Mouse (Mus musculus) bone marrow macrophage, adult 2 months (primary cell): ENCODE measurements around the gene Cd3eap. TPM values are rescaled to one million over a fixed set of nuclear protein-coding genes. Genes with fewer than 3 reads are reported as not detected.

Experiments
- H3K27ac ChIP-seq: 2 replicates; pipeline ENCODE4 v1.5.1; 2012; ENCODE audit warnings: low read depth, low read length; ENCODE audit not compliant: insufficient read depth
- H3K4me1 ChIP-seq: 2 replicates; pipeline ENCODE4 v1.6.1; 2012; ENCODE audit warnings: low read length; ENCODE audit not compliant: control insufficient read depth, insufficient read depth
- H3K4me3 ChIP-seq: 2 replicates; pipeline ENCODE4 v1.5.1; 2012; ENCODE audit warnings: mild to moderate bottlenecking, low read length, moderate library complexity; ENCODE audit not compliant: insufficient read depth
- CTCF ChIP-seq: IDR thresholded peaks from 2 replicates; pipeline ENCODE4 v1.5.1; 2012; ENCODE audit warnings: low read depth, mild to moderate bottlenecking, low read length, moderate library complexity
- POLR2A ChIP-seq: IDR thresholded peaks from 2 replicates; pipeline ENCODE4 v1.6.1; 2012; ENCODE audit warnings: mild to moderate bottlenecking, low read depth, low read length, borderline replicate concordance
- polyA plus RNA-seq: library from polyadenylated mRNA; stranded (reverse); fragments of >200 nt; gene quantifications from 2 replicates; pipeline ENCODE4 v1.2.4, GENCODE M21; 2012; ENCODE audit not compliant: missing spikeins, insufficient read depth, insufficient read length

The Cd3eap gene
- polyA plus RNA-seq, 1 experiment = 7.8 TPM

- Histone ChIP-seq H3K4me3 (no peak overlapping the region), H3K4me1 (peaks cover 9% of the 10 kb centered on the region), H3K27ac (no peak overlapping the region)
- no peak for TF ChIP-seq CTCF
- no peak for TF ChIP-seq POLR2A
These were observed 9.9 kb downstream of the Cd3eap start for GRCm38 (mm10) chr7:19349188-19349915.

DNA sequence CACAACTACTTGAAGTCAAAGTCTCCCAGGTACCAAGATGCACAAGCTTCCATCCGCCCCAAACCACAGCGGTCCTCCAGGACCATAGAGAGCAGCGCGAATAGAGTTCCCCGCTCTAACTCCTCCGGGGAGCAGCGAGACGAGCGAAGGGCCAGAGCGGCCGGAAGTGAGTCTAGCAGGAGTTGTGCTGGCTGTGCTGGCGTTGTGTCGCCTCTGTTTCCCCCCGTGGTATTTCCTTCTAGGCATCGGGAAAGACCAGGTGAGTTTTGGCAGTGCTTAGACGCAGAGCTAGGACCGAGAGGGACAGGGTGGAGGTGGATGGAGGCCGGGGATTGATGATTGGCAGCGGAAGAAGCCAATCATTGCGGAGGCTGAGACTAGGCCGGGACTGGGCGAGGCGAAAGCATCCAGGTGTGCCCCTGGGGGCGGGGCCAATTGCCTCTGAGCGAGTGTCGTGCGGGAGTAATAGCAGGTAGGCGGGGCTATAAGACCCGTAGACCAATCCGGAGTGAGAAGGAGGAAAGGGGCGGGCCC is 14.3 kb downstream of the Cd3eap start:
- peak overlapping the region; percentile 43; the same call in 1 of the 2 replicates for H3K27ac ChIP-seq
- peak overlapping the region; percentile 97 for H3K4me3 ChIP-seq
- TF ChIP-seq POLR2A (no peak), CTCF (no peak)
- peaks cover 19% of the 10 kb centered on the region for H3K4me1 ChIP-seq

GRCm38 (mm10) chr7:19344237-19344847 is 14.9 kb downstream of the Cd3eap start, which contains the start of gene Ercc1:
Gene Ercc1 (plus strand): TSS chr7:19344778.
- Histone ChIP-seq H3K27ac (peak within 1 kb of the TSS; percentile 43; the same call in 1 of the 2 replicates), H3K4me1 (peaks cover 19% of the 10 kb centered on the region), H3K4me3 (peak within 1 kb of the TSS; percentile 97)
- TF ChIP-seq POLR2A (no peak), CTCF (no peak)

- TF ChIP-seq CTCF = peak; percentile 87
- TF ChIP-seq POLR2A = no peak
- no peak overlapping the region for H3K27ac ChIP-seq
These were observed 16.0 kb downstream of the Cd3eap start for GRCm38 (mm10) chr7:19343210-19343808.

DNA sequence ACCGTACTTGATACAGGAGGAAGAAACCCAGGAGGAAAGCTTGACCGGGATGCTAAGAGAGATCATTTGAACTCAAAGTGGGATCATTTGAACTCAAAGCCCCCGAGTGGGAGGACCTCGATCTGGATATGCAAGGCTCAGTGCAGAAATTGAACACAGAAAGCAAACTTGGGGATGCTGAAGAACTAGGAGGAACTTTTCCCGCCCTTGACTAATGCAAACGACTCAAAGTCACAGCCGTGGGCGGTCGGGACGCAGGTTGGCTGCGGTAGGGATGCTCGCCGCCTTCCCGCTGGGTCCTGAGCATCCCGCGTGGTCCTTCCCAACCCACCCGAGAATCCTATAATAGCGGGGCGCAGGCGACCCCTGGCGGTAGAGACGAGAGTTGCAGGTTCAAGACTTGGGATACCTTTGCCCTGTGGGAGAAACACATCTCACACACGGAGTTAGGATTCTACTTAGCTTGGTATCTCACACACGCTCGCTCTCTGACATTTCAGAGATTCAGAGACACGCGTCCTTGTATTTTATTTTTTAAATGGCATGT is 16.7 kb downstream of the Cd3eap start:
- Histone ChIP-seq H3K4me1 (peaks cover 30% of the 10 kb centered on the region), H3K4me3 (peak overlapping the region; percentile 24), H3K27ac (no peak overlapping the region)
- TF ChIP-seq CTCF (peak; percentile 98), POLR2A (no peak)

More at GRCm38 (mm10) chr7:19343210-19343808, 16.0 kb downstream of the Cd3eap start:
- Histone ChIP-seq H3K4me3 (no peak overlapping the region), H3K4me1 (peaks cover 25% of the 10 kb centered on the region)

GRCm38 (mm10) chr7:19341761-19342409 is 17.4 kb downstream of the Cd3eap start:
- H3K4me3 ChIP-seq = peak overlapping the region; percentile 24
- H3K27ac ChIP-seq = no peak overlapping the region

GRCm38 (mm10) chr7:19341250-19341649 is 18.0 kb downstream of the Cd3eap start:
- TF ChIP-seq CTCF (no peak), POLR2A (no peak)
- Histone ChIP-seq H3K27ac (no peak overlapping the region), H3K4me1 (peaks cover 31% of the 10 kb centered on the region), H3K4me3 (no peak overlapping the region)

More at GRCm38 (mm10) chr7:19341761-19342409, 17.4 kb downstream of the Cd3eap start:
- TF ChIP-seq CTCF (no peak), POLR2A (no peak)
- peaks cover 31% of the 10 kb centered on the region for H3K4me1 ChIP-seq

DNA sequence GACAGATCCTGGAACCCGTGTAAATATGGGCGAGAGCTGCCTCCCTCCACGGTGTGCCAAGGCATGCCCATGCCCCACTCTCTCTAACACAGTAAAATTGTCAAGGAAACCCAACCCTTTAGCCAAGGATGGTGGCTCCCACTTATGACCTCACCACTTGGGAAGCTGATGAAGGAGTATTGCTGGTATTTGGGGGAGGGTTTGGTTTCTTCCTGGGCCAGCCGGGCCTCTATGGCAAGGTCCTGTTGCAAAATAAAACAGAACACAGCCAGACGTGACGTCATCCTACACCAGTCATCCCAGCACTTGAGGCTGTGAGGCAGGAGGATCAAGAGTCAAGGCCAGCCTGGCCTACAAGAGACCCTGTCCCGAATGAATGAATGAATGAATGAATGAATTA is 20.7 kb downstream of the Cd3eap start:
- TF ChIP-seq POLR2A (no peak), CTCF (no peak)
- peaks cover 40% of the 10 kb centered on the region for H3K4me1 ChIP-seq
- H3K4me3 ChIP-seq = no peak overlapping the region
- H3K27ac ChIP-seq = no peak overlapping the region

GRCm38 (mm10) chr7:19338060-19338459 is 21.2 kb downstream of the Cd3eap start:
- H3K4me1 ChIP-seq = peaks cover 37% of the 10 kb centered on the region
- no peak for TF ChIP-seq POLR2A
- no peak for TF ChIP-seq CTCF
- H3K4me3 ChIP-seq = no peak overlapping the region
- no peak overlapping the region for H3K27ac ChIP-seq
